Mouse (Mus musculus) adrenal gland, adult 18-20 months (tissue): ENCODE results near the gene Dlgap5. TPM values are rescaled to one million over a fixed set of nuclear protein-coding genes. Genes with fewer than 3 reads are reported as not detected.
"Not testable (repeated sequence)": the region's sequence is repeated elsewhere in the genome, so short reads cannot be mapped to it uniquely, and the experiment has no call there.

Experiments used
- DNase-seq, 2 experiments: peaks; one replicate each; pipeline ENCODE4 v3.0.0; 2021 to 2022; ENCODE audit warnings: low spot score in 2 of 2
- long read RNA-seq, 2 experiments: library from polyadenylated mRNA; stranded (forward); transcript quantifications; one replicate each; pipeline ENCODE4 v2.0.0; 2021
- total RNA-seq, 2 experiments: library from RNA; stranded (reverse); gene quantifications; 1 replicate in 1 of 2; 2 replicates in 1 of 2; pipeline ENCODE4 v1.2.3; 2021

The Dlgap5 gene
- 1 to 10 TPM in 1 of 2 experiments, under 1 TPM in 1; 0.93 to 2.2 TPM for total RNA-seq
- long read RNA-seq, experiment 1, partial matches to known transcripts: 0 of 1 reads
- long read RNA-seq, experiment 1, other reads (novel, unspliced or antisense): 1 of 1 reads
- long read RNA-seq, experiment 2, partial matches to known transcripts: 1 of 2 reads
- long read RNA-seq, experiment 2, other reads (novel, unspliced or antisense): 0 of 2 reads

DNA sequence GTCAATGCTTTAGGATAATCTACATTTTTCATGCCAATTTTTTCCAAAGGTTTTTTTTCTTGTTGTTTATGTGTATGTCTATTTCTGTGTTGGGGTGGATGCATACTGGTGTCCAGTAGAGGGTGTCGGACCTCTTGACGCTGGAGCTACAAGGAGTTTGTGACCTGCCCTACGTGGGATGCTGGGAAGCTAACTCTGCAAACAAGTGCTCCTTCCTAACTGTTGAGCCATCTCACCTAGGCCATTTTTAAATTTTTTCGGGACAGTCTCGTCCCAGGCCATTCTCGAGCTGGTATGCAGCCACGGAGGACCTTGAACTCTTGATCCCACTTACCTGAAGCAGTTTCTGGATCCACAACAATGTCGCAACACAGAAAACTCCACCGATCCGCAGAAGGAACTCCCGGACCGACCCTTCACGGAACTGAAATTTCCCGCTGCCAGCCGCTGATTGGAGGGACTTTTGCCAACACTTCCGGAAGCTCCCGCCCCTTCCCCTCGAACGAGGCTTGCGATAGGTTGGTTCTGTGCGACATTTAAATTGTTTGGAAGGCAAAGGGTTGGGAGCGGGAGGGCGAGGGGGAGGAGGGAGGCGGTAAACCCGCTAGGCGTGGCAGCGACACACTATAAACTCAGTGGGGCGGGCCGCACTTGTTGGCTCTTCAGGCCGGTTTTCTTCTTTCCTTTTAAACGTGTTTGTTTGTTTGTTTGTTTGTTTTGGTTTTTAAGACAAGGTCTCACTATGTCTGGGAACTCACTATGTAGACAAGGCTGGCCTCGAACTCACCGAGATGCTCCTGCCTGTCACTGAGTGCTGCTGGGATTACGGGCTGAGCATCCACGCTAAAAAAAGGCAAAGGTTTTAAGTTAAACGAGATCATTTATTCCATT is at the start of gene Dlgap5:
TSS of gene Dlgap5 (minus strand) at position 633 of the 891 bp plus-strand sequence.
- DNase-seq: peak; percentile 81 to 85

DNA sequence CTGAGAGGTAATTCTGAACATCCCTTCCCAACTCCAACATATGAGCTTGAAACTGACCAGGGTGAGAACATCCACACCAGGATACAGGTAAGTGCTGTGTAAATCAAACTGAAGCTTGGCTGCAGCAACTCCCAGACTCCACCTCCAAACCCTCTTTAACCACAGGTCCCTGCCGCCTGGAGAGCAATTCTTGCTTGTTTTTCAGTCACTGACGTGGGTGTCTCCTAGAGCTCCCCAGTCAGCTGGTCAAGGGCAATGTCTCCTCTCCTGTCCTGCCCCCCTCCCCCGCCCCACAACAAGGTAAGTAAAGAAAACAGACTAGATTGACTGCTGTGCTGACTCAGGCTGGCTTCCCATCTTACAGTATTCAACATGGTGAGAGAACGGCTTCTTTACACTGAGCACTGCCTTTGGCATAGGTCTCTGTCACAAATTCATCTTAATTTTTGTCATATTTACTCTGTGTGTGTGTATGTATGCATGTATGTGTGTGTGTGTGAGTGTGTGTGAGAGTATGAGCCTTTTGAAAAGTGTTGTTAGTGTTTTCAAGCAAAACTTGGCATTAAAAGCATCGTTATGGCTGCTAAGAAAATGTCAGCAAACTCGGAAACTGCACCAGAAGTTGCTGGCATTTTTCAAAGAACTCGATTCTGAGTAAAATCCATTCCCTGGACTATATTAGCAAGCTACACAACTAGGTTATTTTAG is 47.4 kb upstream of the Dlgap5 start:
- DNase-seq: no peak

GRCm38 (mm10) chr14:47464426-47464825 is 46.2 kb upstream of the Dlgap5 start:
- no peak for DNase-seq

- DNase-seq: no peak
These were observed 44.8 kb upstream of the Dlgap5 start for GRCm38 (mm10) chr14:47462877-47463460.

- DNase-seq: no peak
These were observed 44.2 kb upstream of the Dlgap5 start for GRCm38 (mm10) chr14:47462453-47462852.

GRCm38 (mm10) chr14:47461997-47462396 is 43.8 kb upstream of the Dlgap5 start:
- no peak for DNase-seq

GRCm38 (mm10) chr14:47459556-47459955 is 41.3 kb upstream of the Dlgap5 start:
- DNase-seq: peak; percentile 48 to 79

GRCm38 (mm10) chr14:47450121-47450520 is 31.9 kb upstream of the Dlgap5 start, which contains the start of gene Fbxo34:
Fbxo34 (plus strand) TSS chr14:47450421.
- DNase-seq: not testable (repeated sequence)

- DNase-seq: no peak
These were observed 27.3 kb upstream of the Dlgap5 start for GRCm38 (mm10) chr14:47445331-47446095.

DNA sequence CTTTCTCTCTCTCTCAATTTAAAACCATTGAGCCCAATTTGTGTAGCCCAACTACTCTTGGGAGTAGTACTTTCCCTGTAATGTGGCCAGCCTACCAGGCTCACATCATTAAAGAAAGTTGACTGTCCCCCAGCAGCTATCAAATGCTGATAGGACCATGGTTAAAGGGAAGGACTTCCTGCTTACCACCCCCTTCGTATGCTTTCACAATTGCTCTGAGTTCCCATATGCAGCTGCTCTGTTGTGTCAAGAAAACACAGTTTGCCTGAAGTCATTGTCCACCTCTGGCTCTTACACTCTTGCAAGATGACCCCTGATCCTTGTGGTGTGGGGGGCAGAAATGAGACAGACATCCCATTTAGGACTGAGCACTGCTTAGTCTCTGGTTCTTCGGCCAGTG is 26.7 kb upstream of the Dlgap5 start:
- DNase-seq: no peak

- no peak for DNase-seq
These were observed 20.7 kb upstream of the Dlgap5 start for GRCm38 (mm10) chr14:47438947-47439346.

DNA sequence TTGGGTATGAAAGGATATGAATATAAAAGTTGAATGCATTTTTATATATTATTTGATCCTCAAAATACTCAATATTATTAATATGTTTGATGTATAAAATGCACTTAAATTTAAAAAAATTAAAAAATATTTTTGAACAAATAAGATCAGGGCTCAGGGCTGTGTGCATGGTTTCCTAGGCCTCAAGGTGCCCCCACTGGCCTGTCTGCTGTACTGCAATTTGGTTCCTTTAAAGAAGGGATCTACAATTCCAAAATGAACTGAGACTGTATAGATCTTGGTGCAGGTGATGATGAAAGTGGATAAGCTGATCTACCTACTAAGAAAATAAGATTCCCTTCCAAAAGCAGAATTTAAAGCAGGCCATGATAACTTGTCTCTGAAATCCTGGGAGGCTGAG is 14.8 kb upstream of the Dlgap5 start:
- no peak for DNase-seq

DNA sequence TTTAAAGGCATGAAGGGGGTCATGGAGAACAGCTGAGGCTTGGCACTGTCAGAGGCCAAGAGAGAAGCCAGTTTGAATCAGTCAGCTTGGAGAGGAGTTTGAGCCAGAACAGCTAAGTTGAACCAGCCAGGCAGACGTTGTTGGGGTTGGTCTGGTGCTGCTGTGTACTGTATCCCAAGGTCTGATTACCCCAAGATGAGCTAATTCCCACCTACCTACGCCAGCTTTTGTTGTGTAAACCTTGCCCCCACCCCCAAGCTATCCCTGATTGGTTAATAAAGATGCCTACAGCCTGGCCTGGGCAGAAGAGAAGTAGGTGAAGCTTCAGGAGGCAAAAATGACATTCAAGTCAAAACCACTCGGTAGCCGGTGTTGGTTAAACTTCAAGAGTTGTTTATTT is 4.3 kb upstream of the Dlgap5 start:
- no peak for DNase-seq

DNA sequence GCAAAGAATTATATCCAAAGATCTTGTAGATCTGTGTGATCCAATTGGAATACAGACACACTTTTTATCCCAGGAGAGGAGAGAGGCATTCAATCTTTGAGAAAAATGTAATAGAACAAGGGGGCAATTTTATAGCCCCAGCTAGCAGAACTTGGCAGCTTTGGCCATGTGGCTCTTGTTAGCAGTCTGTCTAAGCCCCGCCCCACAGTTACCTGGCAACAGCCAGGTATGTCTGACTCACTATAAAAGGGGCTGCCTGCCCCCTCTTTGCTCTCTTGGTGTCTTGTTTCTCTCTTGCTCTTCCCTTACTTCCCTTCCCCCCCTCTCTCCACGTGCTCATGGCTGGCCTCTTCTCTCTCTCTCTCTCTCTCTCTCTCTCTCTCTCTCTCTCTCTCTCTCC is 3.4 kb upstream of the Dlgap5 start:
- no peak for DNase-seq

DNA sequence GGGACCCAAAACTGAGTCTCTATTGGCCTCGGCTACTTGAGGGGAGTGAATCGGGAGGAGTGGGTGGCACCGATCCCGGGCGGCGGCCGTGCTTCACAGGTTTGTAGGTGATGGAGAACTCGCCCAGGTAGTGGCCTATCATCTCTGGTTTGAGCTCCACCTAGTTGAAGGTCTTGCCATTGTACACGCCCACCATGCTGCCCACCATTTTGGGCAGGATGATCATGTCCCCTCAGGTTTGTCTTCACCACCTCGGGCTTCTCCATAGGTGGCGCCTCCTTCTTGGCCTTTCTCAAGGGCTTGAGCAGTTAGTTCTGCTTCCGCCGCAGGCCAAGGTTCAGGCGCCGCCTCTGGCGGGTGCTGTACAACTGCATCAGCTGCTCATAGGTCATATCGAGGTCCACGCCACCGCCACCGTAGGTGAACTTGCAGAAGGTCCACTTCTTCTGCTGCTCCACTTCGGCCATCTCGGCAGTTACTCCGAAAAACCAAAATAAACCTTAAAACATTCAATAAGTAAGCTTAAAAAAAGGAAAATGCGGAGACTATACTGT is 1.6 kb upstream of the Dlgap5 start:
- DNase-seq: no peak

- no peak for DNase-seq
These were observed 923 bp upstream of the Dlgap5 start for GRCm38 (mm10) chr14:47419034-47419625.

- DNase-seq: no peak
These were observed 422 bp upstream of the Dlgap5 start for GRCm38 (mm10) chr14:47418666-47418991.

DNA sequence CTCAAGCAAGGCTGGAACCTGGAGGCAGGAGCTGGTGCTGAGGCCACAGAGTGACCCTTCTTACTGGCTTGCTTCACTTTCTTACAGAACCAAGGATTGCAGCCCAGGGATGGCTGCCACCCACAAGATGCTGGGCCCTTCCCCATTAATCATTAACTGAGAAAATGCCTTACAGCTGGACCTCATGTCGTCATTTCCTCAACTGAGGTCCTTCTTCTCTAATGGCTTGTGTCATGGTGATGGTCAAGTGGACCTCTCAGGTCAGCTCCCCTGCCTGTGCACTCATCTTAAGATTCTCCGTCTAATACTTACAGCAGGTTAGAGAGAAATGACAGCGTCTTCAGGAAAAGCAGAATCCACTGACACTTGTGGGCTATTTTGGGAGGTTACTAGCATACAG is 861 bp downstream of the Dlgap5 start:
- DNase-seq: no peak

GRCm38 (mm10) chr14:47406000-47406399 is 12.2 kb downstream of the Dlgap5 start:
- DNase-seq: no peak

DNA sequence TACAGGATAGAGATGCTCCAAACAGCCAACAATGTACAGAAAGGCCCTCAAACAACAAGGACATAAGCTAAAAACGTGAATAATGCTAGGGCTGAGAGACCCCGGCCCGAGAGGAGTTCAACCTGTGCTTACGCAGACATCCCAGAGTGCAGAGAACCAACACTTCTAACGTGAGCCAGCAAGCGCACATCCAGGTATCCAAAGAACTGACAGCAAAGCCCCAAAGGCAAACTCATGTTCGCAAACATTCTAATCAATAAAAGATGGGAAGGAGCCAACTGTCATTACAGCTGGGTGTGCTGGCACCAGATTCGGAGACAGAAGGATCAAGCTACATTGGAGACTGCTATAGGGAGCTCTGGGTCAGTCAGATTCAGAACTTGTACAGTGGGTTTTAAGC is 15.5 kb downstream of the Dlgap5 start:
- no peak for DNase-seq
